Mouse (Mus musculus): ENCODE measurements at regions not wholly inside any gene's neighbourhood (a gene's known extent, or its start where the extent isn't known, plus 50 kb on each side); places are given as distances from the start of the nearest gene placed in this dataset.

DNA sequence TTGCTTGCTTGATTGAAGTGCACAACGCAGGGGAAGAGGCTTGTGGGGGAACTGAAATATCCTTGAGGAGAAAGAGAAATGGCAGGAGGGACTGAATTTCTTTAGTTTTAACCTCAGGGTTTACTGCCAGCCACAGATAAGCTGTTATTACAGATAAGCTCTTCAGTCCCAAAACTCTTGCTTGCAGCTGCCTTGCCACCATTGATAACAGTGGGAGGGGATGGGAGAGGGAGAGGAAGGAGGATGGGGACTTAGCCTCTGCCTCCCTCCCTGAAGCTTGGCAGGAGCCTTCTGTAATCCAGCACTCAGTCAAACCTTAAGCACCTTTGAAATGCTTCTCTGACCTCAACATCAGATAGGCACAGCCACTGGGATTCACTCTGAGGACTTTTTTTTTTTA lies 471.4 kb upstream of the Lsamp start:
- peak; percentile 1 for DNase-seq (ENCODE audit: low read depth, low spot score)

- no peak for DNase-seq (ENCODE audit: low read depth, low spot score)
Observed at GRCm38 (mm10) chr16:39513659-39514058, 470.5 kb upstream of the Lsamp start.

GRCm38 (mm10) chr16:39531106-39531505 lies 453.1 kb upstream of the Lsamp start:
- no peak for DNase-seq (ENCODE audit: low read depth, low spot score)

- DNase-seq (ENCODE audit: low read depth, low spot score), result no peak
Observed at GRCm38 (mm10) chr16:39532770-39533169, 451.4 kb upstream of the Lsamp start.

GRCm38 (mm10) chr16:39533351-39533750 lies 450.8 kb upstream of the Lsamp start:
- no peak for DNase-seq (ENCODE audit: low read depth, low spot score)

GRCm38 (mm10) chr16:39553316-39553715 lies 430.8 kb upstream of the Lsamp start:
- DNase-seq (ENCODE audit: low read depth, low spot score), result no peak

DNA sequence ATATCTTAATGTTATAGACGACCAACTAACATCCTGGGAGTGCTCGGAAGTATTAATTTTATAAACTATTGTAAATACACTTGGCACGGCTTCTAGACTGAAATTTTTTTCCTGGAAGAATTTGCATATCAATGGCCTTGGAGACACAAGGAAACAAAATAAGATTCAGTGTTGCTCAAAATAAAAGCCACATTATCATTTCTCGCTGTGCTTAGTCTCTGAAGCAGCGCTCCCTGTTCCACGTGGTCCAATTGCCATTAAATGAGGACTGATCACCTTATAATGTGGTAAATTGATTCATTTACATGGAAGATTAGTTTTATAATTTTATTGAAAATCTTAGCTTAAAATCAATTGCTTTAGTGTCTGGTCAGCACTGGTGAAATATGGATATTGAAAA lies 407.5 kb upstream of the Lsamp start:
- no peak for DNase-seq (ENCODE audit: low read depth, low spot score)

DNA sequence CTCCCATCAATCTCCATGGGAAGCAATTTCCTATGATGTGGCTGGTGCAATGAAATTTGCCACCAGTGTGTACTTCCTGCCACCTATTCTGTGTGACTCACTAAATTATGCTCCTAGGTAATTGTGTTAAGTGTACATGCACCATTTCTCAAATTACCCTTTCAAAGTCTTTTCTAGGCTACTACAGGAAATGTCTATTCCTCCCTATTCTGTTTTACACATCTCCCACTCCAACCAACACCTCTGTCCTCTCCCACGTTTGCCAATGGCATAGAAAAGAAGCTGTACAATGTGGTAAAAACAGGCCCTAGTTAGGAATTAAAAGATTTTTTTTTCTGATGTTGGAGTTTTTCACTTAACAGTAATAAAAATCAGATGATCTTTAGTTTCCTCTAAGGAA lies 404.5 kb upstream of the Lsamp start:
- no peak for DNase-seq (ENCODE audit: low read depth, low spot score)

Data from R1 (cell line).